Mouse (Mus musculus) neural tube, embryonic 13.5 days (tissue): ENCODE measurements around the gene Mknk1. TPM values are rescaled to one million over a fixed set of nuclear protein-coding genes. Genes with fewer than 3 reads are reported as not detected.

Source experiments
- ATAC-seq: fragments of 200-750 bp; cut with Nextera tagmentation; 2 replicates; pipeline ENCODE4 v1.8.0; 2017; ENCODE audit warnings: low read depth, mild to moderate bottlenecking, moderate TSS enrichment, moderate library complexity
- H3K27ac ChIP-seq: fragments of 300-500 bp; sonication (generic); replicated peaks from 2 replicates; pipeline ENCODE4 v1.5.1; 2015; ENCODE audit warnings: moderate library complexity, mild to moderate bottlenecking, inconsistent platforms
- H3K27me3 ChIP-seq: fragments of 300-500 bp; sonication (generic); 2 replicates; pipeline ENCODE4 v1.6.1; 2015; ENCODE audit warnings: mild to moderate bottlenecking, inconsistent platforms
- H3K36me3 ChIP-seq: fragments of 300-500 bp; sonication (generic); 2 replicates; pipeline ENCODE4 v1.6.1; 2015; ENCODE audit warnings: mild to moderate bottlenecking, inconsistent platforms
- H3K4me1 ChIP-seq: fragments of 300-500 bp; sonication (generic); replicated peaks from 2 replicates; pipeline ENCODE4 v1.6.1; 2015; ENCODE audit warnings: inconsistent platforms
- H3K4me2 ChIP-seq: fragments of 300-500 bp; sonication (generic); 2 replicates; pipeline ENCODE4 v1.6.1; 2015; ENCODE audit warnings: inconsistent platforms, mild to moderate bottlenecking, moderate library complexity
- H3K4me3 ChIP-seq: fragments of 300-500 bp; sonication (generic); 2 replicates; pipeline ENCODE4 v1.5.1; 2015; ENCODE audit warnings: mild to moderate bottlenecking, inconsistent platforms
- H3K9ac ChIP-seq: fragments of 300-500 bp; sonication (generic); 2 replicates; pipeline ENCODE4 v1.6.1; 2015; ENCODE audit warnings: moderate library complexity, mild to moderate bottlenecking, inconsistent platforms
- H3K9me3 ChIP-seq: fragments of 300-500 bp; sonication (generic); 2 replicates; pipeline ENCODE4 v1.6.1; 2016; ENCODE audit warnings: inconsistent platforms
- WGBS: fragments of 180-500 bp; shearing (Covaris S2); methylation state at CpG from one replicate; pipeline ENCODE4 v1.1.7; 2015; 5-methylcytosine and 5-hydroxymethylcytosine counted together
- polyA plus RNA-seq: library from polyadenylated mRNA; unstranded; fragments of >200 nt; fragmentation: Nextera tagmentation; extraction: Ambion mirVana; gene quantifications from 2 replicates; pipeline ENCODE4 v1.2.1, GENCODE M21; 2015

Mknk1 gene
- polyA plus RNA-seq, 1 experiment from 2014 or later = 28.7 TPM

DNA sequence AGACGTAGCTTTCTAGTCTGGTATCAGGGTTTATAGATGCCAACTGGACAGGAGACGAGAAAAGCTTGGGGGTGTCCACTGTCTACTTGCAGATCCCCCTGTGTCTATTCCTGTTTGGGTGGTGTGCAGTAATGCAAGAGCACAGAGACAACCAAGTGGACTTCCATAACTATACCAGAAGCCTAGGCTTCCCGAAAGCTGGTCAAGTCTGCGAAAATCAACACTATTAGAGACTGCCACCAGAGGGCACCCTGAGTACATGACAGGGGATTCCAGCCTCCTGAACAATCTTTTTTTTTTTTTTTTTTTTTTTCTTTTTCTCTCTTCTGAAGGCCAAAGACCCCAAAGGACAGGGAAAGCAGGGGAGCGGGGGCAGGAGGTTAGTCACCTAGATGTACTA lies 63.8 kb downstream of the Mknk1 start:
- no peak for ATAC-seq
- Histone ChIP-seq H3K27ac (no peak overlapping the region), H3K9me3 (no peaks in the 10 kb centered on the region), H3K27me3 (peaks cover 99% of the 10 kb centered on the region), H3K4me3 (no peak overlapping the region), H3K9ac (no peak overlapping the region), H3K4me2 (no peak overlapping the region), H3K36me3 (no peaks in the 10 kb centered on the region), H3K4me1 (peaks cover 36% of the 10 kb centered on the region)
- WGBS = 16% methylated on average over 5 of the region's 5 CpGs

DNA sequence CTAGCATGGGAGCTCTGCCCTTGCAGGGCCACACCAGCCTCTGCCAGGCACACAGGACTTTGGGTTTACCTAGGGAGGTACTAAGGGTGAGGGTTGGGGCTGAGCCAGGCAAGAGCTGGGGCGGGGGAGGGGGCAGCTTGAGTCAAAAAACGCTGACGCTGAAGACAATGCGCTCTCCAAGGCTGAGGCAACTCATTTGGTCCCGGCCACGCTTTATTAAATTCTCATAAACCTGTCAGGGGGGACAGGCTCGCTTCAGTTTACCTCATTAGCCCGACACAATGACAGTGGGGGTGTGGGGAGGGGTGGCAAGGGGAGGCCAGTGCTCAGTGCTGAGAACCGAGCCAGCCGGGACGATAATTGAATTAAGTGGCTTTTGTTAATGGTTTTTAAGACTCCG lies 65.4 kb downstream of the Mknk1 start:
- ATAC-seq = peak; percentile 91
- H3K4me2 ChIP-seq = no peak overlapping the region
- no peak overlapping the region for H3K27ac ChIP-seq
- H3K36me3 ChIP-seq = no peaks in the 10 kb centered on the region
- H3K9me3 ChIP-seq = no peaks in the 10 kb centered on the region
- no peak overlapping the region for H3K4me3 ChIP-seq
- WGBS = 2% methylated on average over 12 of the region's 12 CpGs
- H3K27me3 ChIP-seq = peaks cover 99% of the 10 kb centered on the region
- no peak overlapping the region for H3K9ac ChIP-seq
- peaks cover 27% of the 10 kb centered on the region for H3K4me1 ChIP-seq

DNA sequence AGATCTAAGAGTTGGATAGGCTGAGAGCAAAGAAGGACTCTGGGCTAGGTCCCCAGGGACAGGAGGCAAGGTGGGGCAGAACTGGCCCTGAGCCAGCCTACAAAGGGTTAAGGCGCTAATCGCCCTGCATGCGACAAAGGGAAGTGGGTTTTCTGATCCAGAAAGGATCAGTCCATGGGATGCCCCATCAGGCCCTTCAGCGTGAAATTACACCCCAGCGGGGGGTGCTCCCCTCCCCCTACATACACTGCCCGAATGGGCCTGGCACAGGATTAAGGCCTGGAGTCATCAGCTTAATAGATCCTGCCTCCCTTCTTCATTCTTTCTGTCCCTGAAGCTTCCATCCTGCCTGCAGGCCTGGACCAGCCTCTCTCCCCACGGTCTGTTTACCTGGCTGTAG lies 66.7 kb downstream of the Mknk1 start:
- no peaks in the 10 kb centered on the region for H3K9me3 ChIP-seq
- no peak overlapping the region for H3K4me2 ChIP-seq
- no peaks in the 10 kb centered on the region for H3K36me3 ChIP-seq
- H3K9ac ChIP-seq = no peak overlapping the region
- H3K4me1 ChIP-seq = peaks cover 27% of the 10 kb centered on the region
- H3K27me3 ChIP-seq = peaks cover 99% of the 10 kb centered on the region
- peak; percentile 38; the same call in 1 of the 2 replicates for ATAC-seq
- no peak overlapping the region for H3K27ac ChIP-seq
- H3K4me3 ChIP-seq = no peak overlapping the region
- WGBS = 2% methylated on average over 7 of the region's 7 CpGs

DNA sequence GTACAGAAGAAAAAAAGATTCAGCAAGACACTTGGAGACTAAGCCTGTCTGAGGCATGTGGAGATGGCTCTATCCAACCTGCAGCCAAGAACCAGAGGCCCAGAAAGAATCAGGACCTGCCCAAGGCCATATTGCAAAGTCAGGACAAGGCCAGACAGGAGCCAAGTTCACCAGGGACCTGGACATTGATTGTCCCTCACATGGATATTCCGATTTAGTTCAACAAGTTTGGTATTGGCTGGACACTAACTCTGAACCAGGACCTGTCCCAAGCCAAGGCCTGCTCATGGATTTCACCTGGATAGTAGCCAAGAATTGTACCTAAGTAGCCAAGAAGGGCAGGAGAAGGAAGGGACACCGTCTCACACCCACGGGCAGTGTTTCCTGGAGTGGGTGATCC lies 67.8 kb downstream of the Mknk1 start:
- ATAC-seq = no peak
- Histone ChIP-seq H3K4me3 (no peak overlapping the region), H3K27me3 (peaks cover 99% of the 10 kb centered on the region), H3K9ac (no peak overlapping the region), H3K9me3 (no peaks in the 10 kb centered on the region), H3K4me2 (no peak overlapping the region), H3K4me1 (peaks cover 27% of the 10 kb centered on the region), H3K27ac (no peak overlapping the region), H3K36me3 (no peaks in the 10 kb centered on the region)
- 91% methylated on average over 3 of the region's 3 CpGs for WGBS

DNA sequence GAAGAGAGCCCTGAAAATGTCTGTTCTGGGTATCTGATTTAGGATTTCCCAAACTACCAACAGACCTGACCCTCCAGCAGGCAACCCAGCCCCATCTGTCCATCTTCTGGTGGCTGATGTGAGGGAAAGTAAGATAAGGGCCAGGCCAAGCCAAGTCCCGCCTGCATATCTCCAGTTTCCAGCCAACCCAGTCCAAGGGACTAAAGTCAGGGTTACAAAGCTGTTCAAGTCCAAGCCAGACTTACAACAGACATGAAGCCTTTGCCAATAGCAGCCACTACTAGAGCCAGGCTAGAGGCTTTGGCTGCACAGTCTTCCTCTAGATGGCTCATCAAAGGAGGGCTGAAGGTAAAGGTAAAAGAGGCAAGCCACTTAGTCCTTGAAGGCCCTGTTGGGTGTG lies 69.0 kb downstream of the Mknk1 start:
- H3K4me1 ChIP-seq = peaks cover 27% of the 10 kb centered on the region
- no peaks in the 10 kb centered on the region for H3K36me3 ChIP-seq
- no peak for ATAC-seq
- no peak overlapping the region for H3K27ac ChIP-seq
- peaks cover 100% of the 10 kb centered on the region for H3K27me3 ChIP-seq
- H3K9me3 ChIP-seq = no peaks in the 10 kb centered on the region
- no peak overlapping the region for H3K9ac ChIP-seq
- no peak overlapping the region for H3K4me3 ChIP-seq
- H3K4me2 ChIP-seq = no peak overlapping the region
- 87% methylated on average over 1 of the region's 1 CpGs for WGBS

DNA sequence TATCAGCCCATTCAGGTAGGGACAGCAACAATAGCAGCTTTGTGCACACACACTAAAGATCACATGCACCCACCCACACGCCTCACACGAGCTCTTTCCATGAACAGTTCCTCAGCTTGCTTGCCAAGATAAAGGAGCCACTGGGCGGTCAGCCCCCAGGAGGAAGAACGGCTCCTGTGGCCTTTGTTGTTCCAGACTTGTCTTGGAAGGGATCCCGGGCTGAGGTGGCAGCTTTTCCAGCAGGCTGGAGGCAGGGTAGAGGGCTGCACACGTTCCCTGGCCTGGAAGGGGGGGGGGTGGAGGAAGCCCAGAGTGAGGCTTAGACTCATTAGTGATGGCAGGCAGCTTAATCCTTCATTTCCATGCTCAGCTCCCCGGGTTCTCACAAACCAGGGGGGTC lies 69.6 kb downstream of the Mknk1 start:
- no peaks in the 10 kb centered on the region for H3K9me3 ChIP-seq
- 18% methylated on average over 7 of the region's 7 CpGs for WGBS
- no peak for ATAC-seq
- H3K27ac ChIP-seq = no peak overlapping the region
- H3K4me3 ChIP-seq = no peak overlapping the region
- H3K36me3 ChIP-seq = no peaks in the 10 kb centered on the region
- H3K4me1 ChIP-seq = peaks cover 27% of the 10 kb centered on the region
- H3K9ac ChIP-seq = no peak overlapping the region
- H3K27me3 ChIP-seq = peaks cover 100% of the 10 kb centered on the region
- no peak overlapping the region for H3K4me2 ChIP-seq

DNA sequence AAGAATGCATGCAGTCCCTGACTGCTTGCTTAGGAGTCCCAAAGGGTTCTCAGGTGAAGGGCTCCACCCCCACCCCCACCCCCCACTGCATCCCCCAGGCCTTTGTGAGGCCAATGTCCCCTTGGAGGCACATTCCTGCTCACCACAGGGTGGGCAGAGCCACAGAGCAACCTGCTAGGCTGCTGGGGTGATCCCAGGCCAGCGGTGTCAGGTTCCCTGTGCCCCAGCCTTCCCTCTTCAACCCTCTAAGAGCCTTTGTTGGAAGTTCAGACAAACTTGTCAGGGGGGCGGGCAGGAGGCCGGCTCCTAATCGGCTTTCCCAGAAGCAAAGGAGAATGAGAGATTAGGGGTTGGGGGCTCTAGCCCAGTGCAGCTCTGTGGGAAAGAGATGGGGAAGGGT lies 72.6 kb downstream of the Mknk1 start:
- ATAC-seq = no peak
- Histone ChIP-seq H3K27ac (no peak overlapping the region), H3K9me3 (no peaks in the 10 kb centered on the region), H3K27me3 (peaks cover 95% of the 10 kb centered on the region), H3K36me3 (no peaks in the 10 kb centered on the region), H3K4me3 (no peak overlapping the region), H3K4me2 (no peak overlapping the region), H3K9ac (no peak overlapping the region), H3K4me1 (no peaks in the 10 kb centered on the region)
- 8% methylated on average over 4 of the region's 4 CpGs for WGBS

DNA sequence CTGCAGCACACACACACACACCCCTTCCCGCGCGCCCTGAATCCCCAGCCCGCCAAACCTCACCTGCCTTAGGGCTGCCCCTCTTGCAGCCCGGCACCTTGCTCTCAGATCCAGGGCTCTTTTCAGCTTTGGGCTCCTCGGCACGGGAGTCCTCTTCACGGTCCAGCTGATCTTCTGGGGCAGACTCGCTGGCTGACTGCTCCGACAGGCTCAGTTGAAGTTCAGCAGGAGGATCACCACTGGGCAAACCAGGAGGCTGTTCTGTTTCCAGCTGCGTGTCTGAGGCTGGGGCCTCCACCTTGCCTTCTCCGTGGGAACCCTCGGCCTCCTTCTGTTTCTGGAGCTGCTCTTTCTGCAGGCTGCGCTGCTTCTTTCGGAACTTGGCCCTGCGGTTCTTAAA lies 80.9 kb downstream of the Mknk1 start:
- Histone ChIP-seq H3K9ac (no peak overlapping the region), H3K9me3 (no peaks in the 10 kb centered on the region), H3K4me3 (no peak overlapping the region), H3K27me3 (peaks cover 99% of the 10 kb centered on the region), H3K4me2 (no peak overlapping the region), H3K4me1 (no peaks in the 10 kb centered on the region; the same call in 1 of the 2 replicates), H3K36me3 (no peaks in the 10 kb centered on the region), H3K27ac (no peak overlapping the region)
- 81% methylated on average over 16 of the region's 16 CpGs for WGBS
- no peak for ATAC-seq

DNA sequence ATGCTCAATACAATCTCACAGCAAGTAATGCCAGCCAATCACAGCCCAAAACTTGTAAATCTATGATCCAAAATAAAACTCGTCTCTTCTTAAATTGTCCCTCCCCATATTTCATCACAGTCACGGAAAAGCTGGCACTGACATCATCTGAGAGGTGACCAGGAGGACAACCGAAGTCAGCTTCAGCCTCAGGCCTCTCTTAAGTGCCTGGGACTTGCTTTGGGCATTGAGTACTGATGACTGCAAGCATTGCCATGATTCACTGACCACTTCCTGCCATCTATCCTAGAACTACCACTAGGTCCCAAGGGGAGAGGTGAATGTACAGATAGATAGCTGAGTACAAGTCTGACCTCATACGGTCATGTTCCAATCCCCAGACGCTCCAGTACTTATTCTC lies 83.7 kb downstream of the Mknk1 start:
- ATAC-seq = no peak
- Histone ChIP-seq H3K36me3 (no peaks in the 10 kb centered on the region), H3K9ac (no peak overlapping the region), H3K27ac (no peak overlapping the region), H3K4me2 (no peak overlapping the region), H3K4me1 (no peaks in the 10 kb centered on the region; the same call in 1 of the 2 replicates), H3K4me3 (no peak overlapping the region), H3K27me3 (peaks cover 97% of the 10 kb centered on the region), H3K9me3 (no peaks in the 10 kb centered on the region)
- WGBS = 90% methylated on average over 5 of the region's 5 CpGs

DNA sequence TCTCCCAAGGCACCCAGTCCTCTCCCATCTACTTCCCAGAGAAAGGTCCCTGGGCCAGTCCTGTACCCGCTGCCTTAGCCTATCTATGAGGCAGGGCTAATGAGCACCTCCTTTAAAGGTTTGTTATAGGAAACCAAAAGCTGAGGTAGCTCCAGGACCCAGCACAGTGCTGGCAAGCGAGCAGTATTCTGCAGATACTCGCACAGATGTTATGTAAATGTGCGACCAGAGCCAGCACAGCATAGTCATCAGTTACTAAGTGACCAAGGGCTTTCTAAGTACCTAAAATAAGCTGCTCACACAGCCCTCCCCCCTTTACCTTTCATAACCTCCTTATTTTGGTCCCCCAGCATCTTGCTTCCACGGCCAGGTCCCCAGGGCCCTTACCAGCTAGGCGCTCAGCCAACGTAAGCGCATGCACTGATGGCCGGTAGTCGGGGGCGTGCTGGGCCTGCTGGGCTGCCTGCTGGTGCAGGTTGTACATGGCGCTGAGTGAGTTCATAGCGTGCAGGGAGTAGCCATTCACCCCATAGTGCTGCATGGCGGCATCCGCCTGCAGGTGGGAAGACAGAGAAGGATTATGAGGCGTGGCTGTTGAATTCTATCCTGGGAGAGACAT lies 84.4 kb downstream of the Mknk1 start:
- Histone ChIP-seq H3K27me3 (peaks cover 97% of the 10 kb centered on the region), H3K4me2 (no peak overlapping the region), H3K36me3 (no peaks in the 10 kb centered on the region), H3K9me3 (no peaks in the 10 kb centered on the region), H3K4me3 (no peak overlapping the region), H3K9ac (no peak overlapping the region), H3K27ac (no peak overlapping the region), H3K4me1 (no peaks in the 10 kb centered on the region; the same call in 1 of the 2 replicates)
- 64% methylated on average over 16 of the region's 16 CpGs for WGBS
- no peak for ATAC-seq

DNA sequence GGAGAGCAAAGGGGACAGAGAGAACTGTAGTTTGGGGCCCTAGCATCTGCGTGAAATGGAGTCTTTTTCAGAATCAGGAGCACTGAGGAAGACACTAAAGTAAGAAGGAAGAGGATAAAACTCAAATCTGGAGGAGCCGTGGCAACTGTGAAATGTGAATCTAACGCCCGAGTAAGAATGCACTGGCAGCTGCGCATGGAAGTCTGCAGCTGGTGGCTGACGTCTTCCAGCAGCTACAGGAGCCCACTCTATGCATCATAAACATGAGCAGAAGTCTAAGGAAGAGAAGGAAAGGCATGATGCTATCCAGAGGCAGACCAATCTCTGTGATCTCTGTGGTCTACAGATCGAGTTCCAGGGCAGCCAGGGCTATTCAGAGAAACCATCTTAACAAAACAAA lies 88.6 kb downstream of the Mknk1 start:
- Histone ChIP-seq H3K27me3 (peaks cover 98% of the 10 kb centered on the region), H3K9ac (no peak overlapping the region)
- ATAC-seq = no peak

More for the DNA sequence above, 88.6 kb downstream of the Mknk1 start:
- no peak overlapping the region for H3K4me2 ChIP-seq
- 58% methylated on average over 7 of the region's 7 CpGs for WGBS
- peaks cover 8% of the 10 kb centered on the region; the same call in 1 of the 2 replicates for H3K4me1 ChIP-seq
- H3K4me3 ChIP-seq = no peak overlapping the region
- H3K27ac ChIP-seq = no peak overlapping the region
- H3K36me3 ChIP-seq = no peaks in the 10 kb centered on the region
- H3K9me3 ChIP-seq = no peaks in the 10 kb centered on the region
